Mouse (Mus musculus): ENCODE data around the gene Cxadr.
"Not testable (repeated sequence)": the region's sequence is repeated elsewhere in the genome, so short reads cannot be mapped to it uniquely, and the experiment has no call there.

Gene Cxadr

DNA sequence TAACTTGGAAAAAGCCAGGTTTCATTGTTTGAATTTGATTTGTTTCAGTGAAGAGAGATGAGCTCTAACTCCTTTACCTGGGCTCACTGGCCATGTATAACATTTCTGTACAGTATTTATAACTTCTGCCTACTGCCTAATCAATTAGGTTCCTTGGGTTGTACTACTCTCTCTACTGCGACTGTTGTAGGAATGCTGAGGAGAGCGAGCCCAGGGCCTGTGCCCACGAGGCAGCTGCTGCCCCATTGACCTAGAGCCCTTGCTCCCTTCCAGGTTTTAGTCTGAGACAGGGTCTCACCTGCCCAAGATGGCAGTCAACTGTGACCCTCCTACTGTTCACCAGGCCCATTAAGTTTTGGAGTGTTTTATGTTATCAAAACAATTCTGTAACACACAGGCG lies 60.2 kb downstream of the Cxadr start:
- no peak for DNase-seq (ENCODE audit: low read depth in 1 of 2, low spot score in 2 of 2)

DNA sequence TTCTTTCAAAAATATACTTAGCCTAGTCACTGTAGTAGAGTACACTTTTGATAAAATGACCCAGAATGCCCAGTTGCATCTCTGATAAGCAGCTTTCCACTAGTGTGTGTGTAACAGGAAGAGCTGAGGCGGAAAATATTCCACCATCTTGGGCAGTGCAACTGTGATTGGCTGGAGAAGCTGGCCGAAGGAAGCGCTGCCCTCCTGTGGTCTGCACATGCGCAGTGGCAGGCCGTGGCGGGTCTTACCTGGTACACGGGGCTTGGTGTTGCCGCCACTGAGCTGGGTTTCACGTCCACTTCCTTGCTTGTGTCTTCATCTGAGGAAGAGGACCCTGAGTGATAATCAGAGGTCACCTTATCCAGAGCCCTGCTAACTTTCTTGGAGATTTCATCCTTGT lies 63.3 kb downstream of the Cxadr start:
- not testable (repeated sequence) for DNase-seq (ENCODE audit: low read depth in 1 of 2, low spot score in 2 of 2)

DNA sequence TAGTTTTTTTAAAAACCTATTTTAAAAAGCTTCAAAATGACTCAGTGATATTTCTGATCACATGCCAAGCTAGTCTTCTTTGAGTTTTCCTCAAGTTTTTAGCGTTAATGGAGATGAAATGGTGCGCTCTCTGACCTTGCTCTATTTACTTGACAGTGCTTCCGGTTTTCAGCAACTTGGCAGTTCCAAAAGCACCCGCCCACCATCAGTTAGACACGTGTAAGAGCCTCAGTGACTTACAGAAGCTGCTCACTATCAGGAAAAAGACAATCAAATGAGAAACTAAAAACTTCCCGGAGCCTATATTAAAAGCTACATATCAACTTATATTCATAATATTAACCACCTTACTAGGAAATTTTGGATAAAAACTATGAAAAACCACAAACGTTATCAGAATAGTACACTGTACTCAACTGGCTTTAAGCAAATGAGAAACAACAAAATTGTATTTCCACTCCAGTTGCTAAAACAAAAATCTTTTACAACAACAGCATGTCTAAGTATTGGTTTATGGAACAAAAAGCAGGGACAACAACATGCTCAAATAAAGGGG lies 70.3 kb downstream of the Cxadr start:
- no peak for DNase-seq (ENCODE audit: low read depth in 1 of 2, low spot score in 2 of 2)

DNA sequence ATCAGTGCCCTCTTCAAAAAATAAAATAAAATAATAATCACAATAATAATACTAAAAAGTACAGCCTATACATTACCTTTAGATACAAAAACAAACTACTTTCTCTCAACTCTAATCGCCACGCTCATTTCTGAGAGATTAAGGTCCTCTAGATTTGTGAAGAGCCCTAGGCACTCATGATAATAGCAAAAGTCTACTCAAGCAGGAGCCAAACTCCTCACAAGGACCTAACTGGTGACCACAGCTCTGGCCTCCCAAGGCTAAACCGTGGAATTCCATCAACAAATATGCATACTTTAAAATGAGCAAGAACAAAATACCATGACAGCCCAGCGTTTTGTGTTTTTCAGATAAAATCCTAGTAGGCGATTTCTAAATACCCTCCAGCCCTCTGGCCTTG lies 71.5 kb downstream of the Cxadr start:
- no peak for DNase-seq (ENCODE audit: low read depth in 1 of 2, low spot score in 2 of 2)

DNA sequence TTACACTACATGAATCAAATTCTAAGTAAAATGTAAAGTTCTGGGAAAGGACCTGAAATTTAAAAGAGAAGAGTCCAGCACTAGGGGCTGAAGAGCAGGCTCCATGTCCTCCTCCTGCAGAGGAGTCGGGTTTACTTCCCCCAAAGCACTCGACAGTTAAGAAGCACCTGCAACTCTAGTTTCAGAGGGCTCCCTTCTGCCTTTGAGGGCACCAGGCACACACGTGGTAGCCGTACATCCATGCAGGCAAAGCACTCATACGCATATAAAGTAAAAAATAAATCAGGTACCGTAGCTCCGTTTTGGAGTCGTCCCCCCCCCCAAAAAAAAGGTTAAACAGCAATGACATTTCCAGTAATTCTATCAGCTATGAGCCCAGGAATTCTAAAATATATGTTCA lies 72.5 kb downstream of the Cxadr start:
- DNase-seq (ENCODE audit: low read depth in 1 of 2, low spot score in 2 of 2): no peak

DNA sequence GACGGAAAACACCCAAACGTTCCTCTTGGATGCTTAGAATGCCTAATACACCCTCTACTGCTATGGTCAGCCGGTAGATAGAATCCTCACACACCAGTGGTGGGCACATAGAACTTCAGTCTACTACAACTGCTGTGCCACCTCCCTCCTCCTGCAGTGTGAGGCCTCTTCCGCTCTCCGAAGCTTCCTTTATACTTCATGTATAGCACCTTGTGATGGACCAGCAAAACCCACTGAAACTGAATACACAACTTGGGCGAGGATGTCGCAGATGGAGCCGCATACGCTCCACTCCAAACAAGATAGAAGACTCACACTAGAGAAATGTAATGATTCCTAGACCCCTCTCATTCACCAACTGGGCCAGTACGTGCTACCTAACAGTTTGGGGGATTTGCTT lies 73.9 kb downstream of the Cxadr start:
- DNase-seq (ENCODE audit: low read depth in 1 of 2, low spot score in 2 of 2): no peak

DNA sequence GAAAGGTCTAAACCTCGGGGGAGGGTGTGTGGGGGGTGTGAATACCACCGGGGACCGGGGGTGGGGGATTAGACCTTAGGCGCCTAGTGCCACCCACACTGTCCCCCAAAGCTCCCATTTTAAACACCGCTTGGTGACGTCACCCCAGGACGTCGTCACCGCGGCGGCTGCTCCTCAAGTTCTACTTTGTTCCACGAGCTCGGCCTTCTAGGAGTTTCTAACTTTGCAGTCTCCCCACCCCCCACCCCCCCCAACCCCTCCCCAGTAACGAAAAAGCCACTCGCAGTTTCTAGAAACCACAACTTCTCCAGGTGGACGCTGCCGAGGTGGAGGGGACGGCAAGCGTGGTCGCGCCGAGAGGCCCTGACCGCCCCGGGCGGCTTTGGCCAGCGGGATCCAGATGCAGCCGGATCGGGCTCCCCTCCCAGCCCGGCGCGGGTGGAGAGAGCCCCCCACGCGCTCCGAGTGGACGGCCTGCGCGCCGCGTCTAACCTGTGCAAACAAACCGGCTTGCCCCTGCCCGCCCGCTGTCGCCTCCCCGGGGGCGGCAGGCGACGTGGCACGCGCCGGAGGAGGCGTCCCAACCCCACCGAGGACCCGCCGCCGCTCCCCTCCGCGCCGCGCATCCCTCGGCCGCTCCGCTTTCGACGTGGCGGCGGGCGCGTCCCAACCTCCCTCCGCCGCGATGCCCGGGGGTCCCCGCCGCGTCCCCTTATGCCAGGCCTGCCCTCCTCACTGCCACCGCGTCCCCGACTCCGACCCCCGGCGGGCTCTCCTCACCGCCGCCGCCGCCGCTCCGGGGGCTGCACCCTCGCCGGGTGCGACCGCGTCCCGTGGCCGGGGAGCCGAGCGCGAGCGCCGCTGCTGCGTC lies 74.8 kb downstream of the Cxadr start:
- DNase-seq (ENCODE audit: low read depth in 1 of 2, low spot score in 2 of 2): peak; percentile 5 to 50

DNA sequence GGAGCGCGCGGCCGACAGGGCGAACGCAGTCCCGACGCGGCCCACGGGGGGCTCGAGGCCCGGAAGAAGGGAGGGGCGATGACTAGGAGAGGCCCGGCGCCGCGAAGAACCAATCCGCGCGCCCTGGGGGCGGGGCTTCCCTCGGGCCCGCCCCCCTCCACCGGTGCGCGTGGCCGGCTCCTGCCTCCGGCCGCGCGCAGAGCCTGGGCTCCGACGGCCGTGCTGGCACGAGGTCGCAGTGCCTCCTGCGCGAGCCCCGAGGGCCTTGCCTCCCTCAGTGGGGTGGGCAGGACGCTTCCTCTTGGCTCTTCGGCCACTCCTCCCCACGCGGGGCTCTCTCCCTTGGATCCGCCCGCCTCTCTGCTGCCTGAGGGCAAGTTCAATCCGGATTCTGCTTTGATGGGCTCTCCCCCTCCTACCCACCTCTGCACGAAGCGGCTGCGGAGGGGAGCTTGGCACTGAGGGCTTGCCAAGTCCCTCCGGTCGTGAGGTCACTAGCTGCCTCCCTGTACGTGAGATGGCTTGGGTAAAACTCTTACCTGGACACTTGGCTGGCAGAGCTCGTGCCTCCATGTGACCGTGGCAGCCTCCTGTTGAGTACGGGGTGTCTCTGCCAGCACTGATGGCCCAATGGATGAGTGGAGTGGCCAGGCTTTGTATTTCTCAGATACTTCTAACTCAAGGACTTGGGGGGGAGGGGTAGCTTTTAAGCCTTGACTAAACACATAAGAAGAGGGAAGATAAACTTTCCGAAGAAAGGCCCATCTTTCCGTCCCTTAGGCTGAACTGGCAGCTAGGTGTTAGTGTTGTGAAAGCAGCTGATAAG lies 75.7 kb downstream of the Cxadr start, which contains the start of gene Btg3:
TSS of gene Btg3 (minus strand) at position 448 of the 826 bp plus-strand sequence.
- peak; percentile 28 to 70 for DNase-seq (ENCODE audit: low read depth in 1 of 2, low spot score in 2 of 2)

DNA sequence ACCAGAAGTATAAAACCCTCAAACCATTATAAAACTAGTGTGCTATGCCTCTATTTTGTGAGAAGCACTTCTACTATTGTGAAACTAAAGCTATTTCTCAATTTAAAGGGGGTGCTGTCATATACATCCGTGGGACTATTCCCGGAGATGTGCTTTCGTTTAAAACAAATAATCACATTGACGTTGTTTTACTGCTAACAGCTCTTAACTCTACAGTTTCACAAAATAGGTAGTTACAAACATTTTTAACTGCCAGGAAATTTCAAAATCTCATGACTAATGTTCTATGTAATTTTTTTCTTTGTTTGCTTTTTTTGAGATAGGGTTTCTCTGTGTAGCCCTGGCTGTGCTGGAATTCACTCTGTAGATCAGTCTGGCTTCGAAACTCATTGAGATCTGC lies 77.2 kb downstream of the Cxadr start:
- no peak for DNase-seq (ENCODE audit: low read depth in 1 of 2, low spot score in 2 of 2)

DNA sequence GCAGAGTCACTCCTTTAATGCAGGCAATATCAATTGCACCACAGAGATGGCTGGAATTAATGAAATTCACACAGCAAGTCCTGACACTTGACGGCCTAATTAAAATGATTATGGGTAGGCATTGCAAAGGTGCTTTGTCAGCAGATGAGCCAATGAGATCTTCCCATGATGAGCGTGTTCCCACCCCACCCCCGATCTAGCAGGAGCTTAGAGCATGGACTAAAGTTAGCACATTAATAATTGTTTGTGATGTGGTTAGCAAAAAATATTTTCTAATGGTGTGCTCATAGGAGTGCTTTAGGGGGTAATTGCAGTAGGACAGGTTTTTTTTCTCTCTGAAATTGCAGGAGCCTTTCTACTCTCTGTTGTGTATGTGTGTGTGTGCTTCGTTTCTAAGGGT lies 87.8 kb downstream of the Cxadr start:
- no peak for DNase-seq (ENCODE audit: low read depth in 1 of 2, low spot score in 2 of 2)

DNA sequence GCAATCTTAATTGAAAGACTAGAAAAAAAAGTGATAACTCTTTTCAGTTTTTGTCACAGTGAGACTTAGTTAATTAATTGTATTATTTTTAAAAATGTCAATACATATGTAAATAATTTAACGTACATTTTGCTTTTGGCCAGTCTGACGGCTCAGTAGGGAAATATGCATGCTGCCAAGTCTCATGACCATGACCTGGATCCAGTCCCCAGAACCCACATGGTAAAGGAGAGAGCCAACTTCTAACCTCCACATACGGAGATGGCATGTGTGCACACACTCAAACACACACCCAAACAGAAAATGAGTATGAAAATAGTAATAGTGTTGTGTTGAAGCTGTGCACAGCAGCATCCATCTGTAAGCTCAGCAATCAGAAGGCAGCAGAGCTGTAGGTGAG lies 88.7 kb downstream of the Cxadr start:
- DNase-seq (ENCODE audit: low read depth in 1 of 2, low spot score in 2 of 2): no peak

DNA sequence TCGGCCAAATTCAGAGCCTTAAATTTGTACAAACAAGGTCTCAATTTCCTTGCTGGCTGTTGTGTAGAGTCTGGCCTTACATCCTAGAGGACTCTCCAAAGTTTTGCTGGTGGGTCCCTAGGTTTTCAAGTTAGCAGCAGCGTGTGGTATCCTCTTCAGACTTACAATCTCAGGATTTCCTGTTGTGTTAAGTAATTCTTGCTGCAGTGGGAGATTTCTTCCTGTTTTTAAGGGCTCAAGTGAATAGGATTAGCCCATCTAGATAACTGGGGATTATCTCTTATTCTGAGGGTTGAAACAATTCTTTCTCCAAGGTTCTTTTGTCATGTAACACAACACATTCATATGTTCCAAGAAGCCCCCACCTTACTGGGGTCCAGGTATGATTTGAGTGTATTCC lies 90.1 kb downstream of the Cxadr start:
- DNase-seq (ENCODE audit: low read depth in 1 of 2, low spot score in 2 of 2): no peak

DNA sequence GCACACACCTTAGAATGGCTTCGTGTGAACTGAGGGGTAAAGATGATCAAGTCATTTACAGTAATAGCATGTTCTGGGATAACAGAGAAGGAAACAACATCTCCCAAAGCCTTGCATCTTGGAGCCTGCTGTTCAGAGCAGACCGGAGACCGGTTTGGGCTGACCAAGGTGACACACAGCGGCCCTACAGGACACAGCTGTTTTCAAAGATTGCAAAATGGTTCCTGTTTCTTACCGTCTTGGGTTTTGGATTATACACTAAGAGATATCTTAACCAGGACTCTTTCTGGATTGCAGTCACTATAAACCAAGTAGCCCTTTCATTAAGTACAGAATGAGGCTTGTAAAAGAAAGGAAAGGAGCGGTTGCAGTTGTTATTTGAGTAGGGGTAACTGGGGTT lies 97.4 kb downstream of the Cxadr start:
- DNase-seq (ENCODE audit: low read depth in 1 of 2, low spot score in 2 of 2): no peak

DNA sequence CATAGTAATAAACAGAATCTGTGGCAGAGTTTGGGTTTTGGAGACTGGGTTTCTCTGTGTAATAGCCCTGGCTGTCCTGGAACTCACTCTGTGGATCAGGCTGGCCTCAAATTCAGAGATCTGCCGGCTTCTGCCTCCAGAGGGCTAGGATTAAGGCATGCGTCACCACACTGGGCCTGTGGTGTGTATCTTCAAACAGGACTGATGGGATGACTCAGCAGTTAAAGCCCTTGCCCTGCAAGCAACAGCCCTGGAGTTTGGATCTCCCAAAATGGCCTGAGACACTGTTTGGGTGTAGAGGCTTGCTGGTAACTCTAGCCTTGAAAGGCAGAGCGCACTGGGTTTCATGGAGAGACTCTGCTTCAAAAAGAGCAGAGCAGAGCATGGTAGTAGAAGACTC lies 98.1 kb downstream of the Cxadr start:
- no peak for DNase-seq (ENCODE audit: low read depth in 1 of 2, low spot score in 2 of 2)

DNA sequence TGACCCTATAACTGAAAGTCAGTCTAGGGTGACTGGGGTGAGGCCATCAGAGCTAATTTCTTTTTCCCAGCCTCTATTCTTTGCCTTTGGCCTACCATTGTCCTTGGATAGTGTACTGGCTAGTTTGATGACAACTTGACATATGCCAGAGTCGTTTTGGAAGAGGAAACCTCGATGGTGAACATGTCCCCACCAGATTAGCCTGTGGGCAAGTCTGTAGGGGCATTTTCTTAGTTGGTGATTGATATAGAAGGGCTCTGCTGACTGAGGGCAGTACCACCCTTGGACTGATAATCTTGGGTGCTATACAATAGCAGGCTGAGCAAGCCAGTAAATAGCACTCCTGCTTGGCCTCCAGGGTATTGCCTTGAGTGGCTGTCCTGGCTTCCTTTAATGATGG lies 101.0 kb downstream of the Cxadr start:
- DNase-seq (ENCODE audit: low read depth in 1 of 2, low spot score in 2 of 2): no peak

DNA sequence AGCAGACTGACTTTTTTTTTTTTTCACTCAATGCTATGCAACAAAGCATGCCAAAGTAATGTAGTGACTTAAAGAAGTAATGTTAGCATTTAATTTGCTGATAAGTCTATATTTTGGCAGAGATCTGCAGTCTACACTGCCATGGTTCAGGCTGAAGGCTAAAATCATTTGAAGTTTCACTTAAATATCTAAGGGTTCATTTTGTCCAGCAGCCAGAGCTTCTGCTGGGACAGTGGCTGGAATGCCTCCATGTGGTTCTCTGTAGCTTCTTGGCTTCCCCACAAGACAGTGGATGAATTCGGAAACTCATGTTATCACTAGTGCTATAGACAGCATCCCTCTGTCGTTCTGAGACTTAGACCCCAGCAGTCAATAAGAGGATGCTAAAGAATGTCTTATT lies 105.4 kb downstream of the Cxadr start:
- DNase-seq (ENCODE audit: low read depth in 1 of 2, low spot score in 2 of 2): no peak

DNA sequence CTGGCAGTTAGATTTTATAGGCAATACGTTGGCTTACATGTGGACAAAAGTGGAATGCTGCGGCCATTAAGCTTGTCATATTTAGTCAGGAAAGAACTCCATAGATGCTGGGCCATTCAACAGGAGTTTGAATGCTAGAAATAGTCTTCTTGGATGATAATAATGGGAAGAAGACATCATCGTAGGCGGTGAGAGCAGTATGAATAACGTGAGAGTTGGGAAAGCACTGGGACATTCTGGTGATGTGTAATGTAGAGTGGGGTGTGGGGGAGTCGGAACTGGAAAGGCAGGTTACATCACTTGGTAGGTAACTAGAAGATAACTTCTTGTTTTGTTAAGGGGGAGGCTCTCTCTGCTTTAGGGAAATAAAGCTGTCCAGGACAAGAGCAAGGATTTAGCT lies 106.6 kb downstream of the Cxadr start:
- no peak for DNase-seq (ENCODE audit: low read depth in 1 of 2, low spot score in 2 of 2)

Measured in monocyte, adult 2 months (primary cell).